Mouse (Mus musculus) adrenal gland (tissue): ENCODE results near the gene Ostn.
"Not testable (repeated sequence)": the region's sequence is repeated elsewhere in the genome, so short reads cannot be mapped to it uniquely, and the experiment has no call there.

Experiments
- intact Hi-C: fragments of 180-260 bp; cut with DNase I; formaldehyde crosslinking; loops from one replicate; pipeline ENCODE4 v1.15.1; 2025
- long read RNA-seq, 2 experiments: library from polyadenylated mRNA; unstranded; transcript quantifications; one replicate each; pipeline ENCODE4 v2.0.0; 2020; ENCODE audit warnings: borderline replicate concordance in 1 of 2; ENCODE audit not compliant: insufficient replicate concordance in 1 of 2

Ostn gene
- long read RNA-seq, experiment 1 = 0 reads
- long read RNA-seq, experiment 2 = 0 reads

- intact Hi-C loops = not testable (repeated sequence)
Measured at GRCm38 (mm10) chr16:27307189-27307588, at the start of gene Ostn. Ostn (plus strand) TSS chr16:27307489.

DNA sequence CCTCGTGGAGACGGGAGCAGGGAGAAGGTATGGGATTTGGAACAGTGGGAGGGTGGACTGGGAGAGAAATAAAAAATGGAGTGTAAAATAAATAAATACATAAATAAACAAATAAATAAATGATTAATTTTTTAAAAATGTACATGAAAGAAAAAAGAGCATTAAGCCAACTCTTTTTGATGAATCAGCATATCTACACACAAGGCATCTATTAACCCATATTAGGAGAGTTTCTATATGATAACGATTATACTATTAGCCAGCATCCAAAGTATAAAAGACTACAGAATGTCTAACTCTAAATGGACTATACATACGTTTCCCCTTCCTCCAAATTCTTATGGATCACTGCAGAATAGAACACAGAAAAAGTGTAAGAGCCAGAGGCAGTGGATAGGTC is 38.5 kb upstream of the Ostn start:
- intact Hi-C loops = no loop called here

- intact Hi-C loops = no loop called here
Measured at GRCm38 (mm10) chr16:27287410-27287809, 19.9 kb upstream of the Ostn start.

DNA sequence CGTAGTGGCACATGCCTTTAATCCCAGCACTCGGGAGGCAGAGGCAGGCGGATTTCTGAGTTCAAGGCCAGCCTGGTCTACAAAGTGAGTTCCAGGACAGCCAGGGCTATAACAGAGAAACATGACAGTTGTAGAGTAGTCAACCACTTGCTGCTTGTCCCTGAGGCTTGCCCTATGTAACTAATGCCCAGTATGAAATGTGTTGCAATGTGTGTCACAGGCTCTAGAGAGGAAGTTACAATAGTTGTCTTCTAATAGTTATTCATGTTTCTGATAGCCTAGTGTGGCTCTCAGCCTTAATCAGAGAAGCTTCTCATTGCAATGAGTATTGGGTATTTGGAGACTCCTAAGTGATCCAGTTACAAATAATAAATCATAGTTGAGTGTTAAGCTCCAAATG is 10.8 kb upstream of the Ostn start:
- intact Hi-C loops = no loop called here

GRCm38 (mm10) chr16:27296929-27297328 is 10.4 kb upstream of the Ostn start:
- intact Hi-C loops = no loop called here

GRCm38 (mm10) chr16:27319099-27319498 is 11.8 kb downstream of the Ostn start:
- intact Hi-C loops = no loop called here

DNA sequence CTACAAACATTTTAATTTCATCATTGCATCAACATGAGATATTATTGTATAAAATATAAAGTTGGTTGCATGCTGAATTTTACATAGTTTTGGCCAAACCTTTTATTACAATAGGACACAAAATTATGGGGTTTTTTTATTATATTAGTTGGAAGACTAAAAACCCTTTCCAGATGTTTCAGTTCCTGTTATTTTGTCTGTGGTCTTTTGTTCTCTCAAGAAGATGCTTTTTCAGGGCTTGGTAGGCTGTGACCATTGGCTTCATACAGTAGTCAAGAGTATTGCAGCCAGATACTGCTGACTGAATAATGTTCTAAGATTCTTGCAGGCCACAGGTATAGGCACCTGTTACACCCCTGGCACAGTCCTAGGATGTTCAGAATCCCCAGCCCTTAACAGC is 14.8 kb downstream of the Ostn start:
- intact Hi-C loops = no loop called here

DNA sequence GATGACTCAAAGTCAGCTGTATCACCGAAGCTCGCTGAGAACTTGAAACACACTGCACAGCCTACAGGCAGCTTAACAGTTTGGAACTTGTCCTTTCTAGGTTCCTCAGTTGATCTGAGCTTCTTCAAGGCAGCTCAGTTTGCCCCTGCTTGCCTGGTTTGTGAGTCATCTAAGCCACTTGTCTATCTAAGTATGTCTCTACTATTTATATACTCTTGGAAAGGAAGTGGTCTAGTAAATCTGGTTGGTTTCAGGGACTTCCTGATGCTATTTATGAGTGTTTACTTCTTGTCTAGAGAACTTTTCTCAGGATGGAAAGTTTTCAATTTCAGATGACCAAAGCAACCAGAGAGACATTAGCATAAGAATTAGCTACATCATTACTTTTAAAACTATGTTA is 19.2 kb downstream of the Ostn start:
- intact Hi-C loops = no loop called here

GRCm38 (mm10) chr16:27347521-27347920 is 40.2 kb downstream of the Ostn start:
- intact Hi-C loops = no loop called here

DNA sequence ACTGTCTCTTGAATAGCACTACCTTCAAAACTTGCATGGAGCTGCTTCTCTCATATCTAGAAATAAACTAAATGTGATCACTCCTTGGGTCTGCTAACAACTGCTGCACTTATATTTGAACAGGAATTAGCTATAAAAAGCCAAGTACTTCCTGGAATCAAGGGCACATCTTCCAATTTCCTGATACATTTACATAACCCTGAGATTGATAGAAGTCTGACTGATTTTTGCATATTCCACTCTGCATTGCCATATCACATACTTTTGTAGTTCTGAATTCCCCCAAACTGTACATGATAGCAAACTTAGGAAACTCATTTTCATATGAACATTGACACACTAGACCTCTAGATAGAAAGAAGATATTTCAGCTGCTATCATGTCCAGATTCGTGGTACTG is 41.1 kb downstream of the Ostn start:
- intact Hi-C loops = no loop called here

GRCm38 (mm10) chr16:27349235-27349634 is 41.9 kb downstream of the Ostn start:
- intact Hi-C loops = no loop called here

DNA sequence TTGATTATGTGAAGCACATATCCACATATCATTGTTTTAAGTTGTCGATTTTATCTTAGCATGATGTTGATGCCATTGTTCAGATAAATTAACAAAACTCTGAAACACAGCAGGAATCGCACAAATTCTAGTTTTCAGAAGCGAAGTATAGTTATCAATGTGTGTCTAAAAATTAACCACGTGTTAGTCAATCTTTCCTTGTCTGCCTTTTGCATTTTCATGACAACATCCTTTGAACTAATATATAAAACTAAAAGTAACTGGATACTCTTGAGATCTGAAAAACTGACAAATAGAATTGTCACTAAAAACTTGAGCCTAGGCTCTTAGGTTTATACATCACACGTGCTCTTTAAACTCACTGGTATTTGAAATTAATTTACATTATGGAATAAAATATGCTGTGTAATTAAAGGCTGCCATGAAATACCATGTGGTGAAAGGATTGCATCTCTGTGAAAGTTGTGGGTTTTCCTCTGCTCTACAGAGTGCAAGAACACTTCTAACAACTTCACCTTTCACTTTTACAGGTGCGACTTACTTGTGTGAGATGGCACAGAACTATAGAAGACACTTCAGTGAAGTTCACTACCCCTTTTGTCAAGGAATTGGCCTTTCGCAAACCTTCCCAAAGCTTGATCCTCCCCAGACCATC is 42.7 kb downstream of the Ostn start:
- intact Hi-C loops = no loop called here

GRCm38 (mm10) chr16:27354464-27354863 is 47.2 kb downstream of the Ostn start:
- intact Hi-C loops = no loop called here

DNA sequence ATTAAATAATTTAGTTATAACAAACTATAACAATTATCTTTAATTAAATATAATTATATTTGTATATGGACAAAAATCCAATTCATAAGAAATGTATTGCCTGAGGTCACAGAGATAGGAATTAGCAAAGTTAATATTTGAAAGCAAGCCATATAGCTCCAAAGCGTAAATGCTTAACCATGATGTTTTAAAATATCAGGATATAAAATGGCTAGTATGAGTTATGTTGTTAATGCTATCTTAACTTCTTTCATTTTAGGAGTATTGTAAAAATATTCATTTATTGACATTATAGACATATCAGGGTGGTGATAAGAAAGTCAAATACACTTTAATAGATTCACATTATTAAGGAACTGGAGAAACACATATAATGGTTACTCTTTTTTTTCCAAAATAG is 52.8 kb downstream of the Ostn start:
- intact Hi-C loops = no loop called here

- intact Hi-C loops = no loop called here
Measured at GRCm38 (mm10) chr16:27370191-27370590, 62.9 kb downstream of the Ostn start, which contains the start of gene Uts2b. Uts2b (minus strand) TSS chr16:27370239.

DNA sequence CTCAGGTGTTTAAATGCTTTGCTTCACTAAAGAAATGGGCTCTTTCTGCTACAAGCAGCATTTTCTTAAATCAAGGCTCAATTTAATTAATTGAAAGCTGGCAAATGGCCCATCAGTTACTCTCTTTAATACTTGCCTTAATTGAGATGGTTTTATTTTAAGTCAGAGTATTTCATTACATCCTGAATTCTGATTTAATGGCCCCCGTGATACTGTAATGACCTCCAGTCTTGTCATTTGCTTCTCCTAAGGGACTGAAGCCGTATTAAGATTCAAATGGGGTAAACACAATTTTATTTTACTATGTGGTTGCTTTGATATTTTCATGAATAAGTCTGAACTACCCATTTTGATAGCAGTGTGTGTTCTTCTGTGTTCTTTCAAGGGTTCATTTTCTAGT is 63.4 kb downstream of the Ostn start:
- intact Hi-C loops = no loop called here

- intact Hi-C loops = no loop called here
Measured at GRCm38 (mm10) chr16:27374139-27374538, 66.8 kb downstream of the Ostn start.

- intact Hi-C loops = no loop called here
Measured at GRCm38 (mm10) chr16:27375318-27375717, 68.0 kb downstream of the Ostn start.

GRCm38 (mm10) chr16:27376556-27376955 is 69.3 kb downstream of the Ostn start:
- intact Hi-C loops = no loop called here

DNA sequence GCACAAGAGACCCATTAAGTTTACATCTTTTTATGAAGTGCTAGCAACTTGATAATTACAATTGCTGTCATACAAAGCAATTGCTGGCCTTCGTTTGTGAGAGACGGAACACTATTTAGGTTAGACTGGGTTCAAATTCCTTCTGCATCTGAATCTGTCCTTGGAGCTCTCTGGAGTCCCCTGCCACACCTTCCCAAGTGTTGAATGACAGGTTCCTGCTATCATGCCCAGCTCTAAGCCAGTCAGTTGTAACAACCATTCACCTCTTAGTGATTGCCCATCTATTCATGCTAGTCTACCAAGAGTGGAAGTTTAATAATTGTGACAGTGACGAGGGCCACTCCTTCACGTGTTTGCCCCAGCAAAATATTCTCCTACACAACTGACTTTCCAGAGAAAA is 74.9 kb downstream of the Ostn start:
- intact Hi-C loops = no loop called here

- intact Hi-C loops = no loop called here
Measured at GRCm38 (mm10) chr16:27384893-27385603, 77.8 kb downstream of the Ostn start.

- intact Hi-C loops = no loop called here
Measured at GRCm38 (mm10) chr16:27385649-27386048, 78.4 kb downstream of the Ostn start.

- intact Hi-C loops = no loop called here
Measured at GRCm38 (mm10) chr16:27386850-27387407, 79.6 kb downstream of the Ostn start.
